Mouse (Mus musculus): Measurements from ENCODE around the gene Rgs3. TPM values are rescaled to one million over a fixed set of nuclear protein-coding genes. Genes with fewer than 3 reads are reported as not detected.

Gene Rgs3
- polyA plus RNA-seq, 1 experiment from 2014 or later, result 29.4 TPM

GRCm38 (mm10) chr4:62679157-62679556, 119.5 kb downstream of the Rgs3 start:
- no peaks in the 10 kb centered on the region for H3K27me3 ChIP-seq (ENCODE audit: low read depth, poor library complexity, severe bottlenecking)
- H3K4me3 ChIP-seq, result no peak overlapping the region
- whole genome bisulfite sequencing, result 91% methylated on average over 9 of the region's 9 CpGs
- no peak for DNase-seq (ENCODE audit: low spot score)
- peaks cover 50% of the 10 kb centered on the region for H3K4me1 ChIP-seq
- H3K36me3 ChIP-seq, result peaks cover 20% of the 10 kb centered on the region
- no peaks in the 10 kb centered on the region for H3K9me3 ChIP-seq (replicated peaks)
- no peak overlapping the region for H3K27ac ChIP-seq (replicated peaks)

- H3K27ac ChIP-seq (replicated peaks), result 0 out of 2 replicates have a peak overlapping the region, but pooled peaks have one; percentile 10
- no peak overlapping the region for H3K4me3 ChIP-seq
- peaks cover 40% of the 10 kb centered on the region for H3K4me1 ChIP-seq
- H3K9me3 ChIP-seq (replicated peaks), result no peaks in the 10 kb centered on the region
- H3K27me3 ChIP-seq (ENCODE audit: low read depth, poor library complexity, severe bottlenecking), result no peaks in the 10 kb centered on the region
- peaks cover 20% of the 10 kb centered on the region for H3K36me3 ChIP-seq
- no peak for DNase-seq (ENCODE audit: low spot score)
- 85% methylated on average over 11 of the region's 11 CpGs for WGBS
Measured at GRCm38 (mm10) chr4:62681467-62681866, 121.8 kb downstream of the Rgs3 start.

- Histone ChIP-seq H3K27me3 (ENCODE audit: low read depth, poor library complexity, severe bottlenecking) (no peaks in the 10 kb centered on the region), H3K4me3 (no peak overlapping the region), H3K4me1 (peaks cover 36% of the 10 kb centered on the region), H3K9me3 (replicated peaks) (no peaks in the 10 kb centered on the region), H3K27ac (replicated peaks) (no peak overlapping the region; the same call in 1 of the 2 replicates), H3K36me3 (peaks cover 20% of the 10 kb centered on the region)
- WGBS, result 89% methylated on average over 8 of the region's 8 CpGs
- DNase-seq (ENCODE audit: low spot score), result no peak
Measured at GRCm38 (mm10) chr4:62682371-62682770, 122.7 kb downstream of the Rgs3 start.

- 90% methylated on average over 6 of the region's 6 CpGs for WGBS
- Histone ChIP-seq H3K27ac (replicated peaks) (no peak overlapping the region), H3K36me3 (peaks cover 23% of the 10 kb centered on the region), H3K9me3 (replicated peaks) (no peaks in the 10 kb centered on the region), H3K27me3 (ENCODE audit: low read depth, poor library complexity, severe bottlenecking) (no peaks in the 10 kb centered on the region), H3K4me3 (no peak overlapping the region), H3K4me1 (peaks cover 30% of the 10 kb centered on the region)
- DNase-seq (ENCODE audit: low spot score), result no peak
Measured at GRCm38 (mm10) chr4:62683148-62683547, 123.5 kb downstream of the Rgs3 start.

- no peaks in the 10 kb centered on the region for H3K9me3 ChIP-seq (replicated peaks)
- 89% methylated on average over 3 of the region's 3 CpGs for WGBS
- peaks cover 28% of the 10 kb centered on the region for H3K36me3 ChIP-seq
- DNase-seq (ENCODE audit: low spot score), result no peak
- no peaks in the 10 kb centered on the region for H3K27me3 ChIP-seq (ENCODE audit: low read depth, poor library complexity, severe bottlenecking)
- no peak overlapping the region for H3K27ac ChIP-seq (replicated peaks)
- H3K4me3 ChIP-seq, result no peak overlapping the region
- H3K4me1 ChIP-seq, result peaks cover 27% of the 10 kb centered on the region
Measured at GRCm38 (mm10) chr4:62684351-62684750, 124.7 kb downstream of the Rgs3 start.

GRCm38 (mm10) chr4:62685268-62685667, 125.6 kb downstream of the Rgs3 start:
- Histone ChIP-seq H3K9me3 (replicated peaks) (no peaks in the 10 kb centered on the region), H3K4me3 (no peak overlapping the region), H3K27me3 (ENCODE audit: low read depth, poor library complexity, severe bottlenecking) (no peaks in the 10 kb centered on the region), H3K36me3 (peaks cover 28% of the 10 kb centered on the region), H3K27ac (replicated peaks) (peak overlapping the region; percentile 2; the same call in 1 of the 2 replicates), H3K4me1 (peaks cover 27% of the 10 kb centered on the region)
- 90% methylated on average over 10 of the region's 10 CpGs for WGBS
- no peak for DNase-seq (ENCODE audit: low spot score)

GRCm38 (mm10) chr4:62686769-62687168, 127.1 kb downstream of the Rgs3 start:
- Histone ChIP-seq H3K4me3 (no peak overlapping the region), H3K4me1 (peaks cover 31% of the 10 kb centered on the region), H3K36me3 (peaks cover 28% of the 10 kb centered on the region), H3K9me3 (replicated peaks) (no peaks in the 10 kb centered on the region), H3K27me3 (ENCODE audit: low read depth, poor library complexity, severe bottlenecking) (no peaks in the 10 kb centered on the region), H3K27ac (replicated peaks) (peak overlapping the region; percentile 39; the same call in 1 of the 2 replicates)
- DNase-seq (ENCODE audit: low spot score), result no peak
- WGBS, result 48% methylated on average over 1 of the region's 1 CpGs

GRCm38 (mm10) chr4:62688142-62688541, 128.5 kb downstream of the Rgs3 start:
- H3K27ac ChIP-seq (replicated peaks), result no peak overlapping the region
- no peaks in the 10 kb centered on the region for H3K9me3 ChIP-seq (replicated peaks)
- H3K4me3 ChIP-seq, result no peak overlapping the region
- DNase-seq (ENCODE audit: low spot score), result no peak
- peaks cover 36% of the 10 kb centered on the region for H3K36me3 ChIP-seq
- peaks cover 31% of the 10 kb centered on the region for H3K4me1 ChIP-seq
- WGBS, result 92% methylated on average over 5 of the region's 5 CpGs
- H3K27me3 ChIP-seq (ENCODE audit: low read depth, poor library complexity, severe bottlenecking), result no peaks in the 10 kb centered on the region

GRCm38 (mm10) chr4:62690997-62691396, 131.3 kb downstream of the Rgs3 start:
- Histone ChIP-seq H3K27me3 (ENCODE audit: low read depth, poor library complexity, severe bottlenecking) (no peaks in the 10 kb centered on the region), H3K4me1 (peaks cover 44% of the 10 kb centered on the region), H3K36me3 (peaks cover 56% of the 10 kb centered on the region), H3K9me3 (replicated peaks) (no peaks in the 10 kb centered on the region), H3K4me3 (no peak overlapping the region), H3K27ac (replicated peaks) (no peak overlapping the region)
- no peak for DNase-seq (ENCODE audit: low spot score)
- 94% methylated on average over 4 of the region's 4 CpGs for WGBS

GRCm38 (mm10) chr4:62691625-62692024, 132.0 kb downstream of the Rgs3 start:
- DNase-seq (ENCODE audit: low spot score), result no peak
- no peak overlapping the region for H3K27ac ChIP-seq (replicated peaks)
- WGBS, result 50% methylated on average over 1 of the region's 1 CpGs
- peaks cover 56% of the 10 kb centered on the region for H3K36me3 ChIP-seq
- H3K9me3 ChIP-seq (replicated peaks), result no peaks in the 10 kb centered on the region
- peaks cover 38% of the 10 kb centered on the region for H3K4me1 ChIP-seq
- H3K4me3 ChIP-seq, result no peak overlapping the region
- H3K27me3 ChIP-seq (ENCODE audit: low read depth, poor library complexity, severe bottlenecking), result no peaks in the 10 kb centered on the region

GRCm38 (mm10) chr4:62693839-62694238, 134.2 kb downstream of the Rgs3 start:
- Histone ChIP-seq H3K36me3 (peaks cover 60% of the 10 kb centered on the region), H3K9me3 (replicated peaks) (no peaks in the 10 kb centered on the region), H3K4me1 (peaks cover 46% of the 10 kb centered on the region), H3K27me3 (ENCODE audit: low read depth, poor library complexity, severe bottlenecking) (no peaks in the 10 kb centered on the region), H3K27ac (replicated peaks) (no peak overlapping the region), H3K4me3 (no peak overlapping the region)
- 44% methylated on average over 10 of the region's 10 CpGs for WGBS
- peak; percentile 51 for DNase-seq (ENCODE audit: low spot score)

GRCm38 (mm10) chr4:62694703-62695439, 135.2 kb downstream of the Rgs3 start:
- Histone ChIP-seq H3K9me3 (replicated peaks) (no peaks in the 10 kb centered on the region), H3K36me3 (peaks cover 62% of the 10 kb centered on the region), H3K4me1 (peaks cover 56% of the 10 kb centered on the region), H3K27me3 (ENCODE audit: low read depth, poor library complexity, severe bottlenecking) (no peaks in the 10 kb centered on the region), H3K27ac (replicated peaks) (0 out of 2 replicates have a peak overlapping the region, but pooled peaks have one; percentile 3), H3K4me3 (no peak overlapping the region)
- 88% methylated on average over 11 of the region's 11 CpGs for WGBS
- DNase-seq (ENCODE audit: low spot score), result no peak

GRCm38 (mm10) chr4:62695523-62695922, 135.9 kb downstream of the Rgs3 start:
- Histone ChIP-seq H3K4me1 (peaks cover 63% of the 10 kb centered on the region), H3K27me3 (ENCODE audit: low read depth, poor library complexity, severe bottlenecking) (no peaks in the 10 kb centered on the region), H3K36me3 (peaks cover 67% of the 10 kb centered on the region), H3K27ac (replicated peaks) (0 out of 2 replicates have a peak overlapping the region, but pooled peaks have one; percentile 3), H3K4me3 (no peak overlapping the region), H3K9me3 (replicated peaks) (no peaks in the 10 kb centered on the region)
- WGBS, result 78% methylated on average over 8 of the region's 8 CpGs
- no peak for DNase-seq (ENCODE audit: low spot score)

Data from midbrain, embryonic 10.5 days (tissue).